Mouse (Mus musculus) limb, embryonic 11.5 days (tissue): ENCODE measurements around the gene Kras. TPM values are rescaled to one million over a fixed set of nuclear protein-coding genes. Genes with fewer than 3 reads are reported as not detected.
A peak's percentile ranks its signal among the peaks of the same experiment; 100 is the strongest.

Experiments used
- ATAC-seq: fragments of 200-750 bp; cut with Nextera tagmentation; 2 replicates; pipeline ENCODE4 v1.8.0; 2017; ENCODE audit warnings: low read depth; ENCODE audit not compliant: insufficient number of reproducible peaks, low FRiP score, low TSS enrichment
- DNase-seq: peaks from one replicate; pipeline ENCODE4 v3.0.0-alpha.2; 2015; ENCODE audit warnings: low spot score
- H3K27ac ChIP-seq: fragments of 300-500 bp; sonication (generic); replicated peaks from 2 replicates; pipeline ENCODE4 v1.5.1; 2014; ENCODE audit warnings: low read depth, mild to moderate bottlenecking, low read length
- H3K27me3 ChIP-seq: fragments of 300-500 bp; sonication (generic); 2 replicates; pipeline ENCODE4 v1.6.1; 2014; ENCODE audit warnings: mild to moderate bottlenecking, low read length, mixed read lengths; ENCODE audit not compliant: control insufficient read depth, insufficient read depth
- H3K36me3 ChIP-seq: fragments of 300-500 bp; sonication (generic); 2 replicates; pipeline ENCODE4 v1.6.1; 2014; ENCODE audit warnings: mild to moderate bottlenecking, low read length, moderate library complexity, mixed read lengths; ENCODE audit not compliant: control insufficient read depth, insufficient read depth
- H3K4me1 ChIP-seq: fragments of 300-500 bp; sonication (generic); 2 replicates; pipeline ENCODE4 v1.6.1; 2014; ENCODE audit warnings: low read length, mixed read lengths; ENCODE audit not compliant: control insufficient read depth, insufficient read depth
- H3K4me2 ChIP-seq: fragments of 300-500 bp; sonication (generic); 2 replicates; pipeline ENCODE4 v1.6.1; 2014; ENCODE audit warnings: low read depth, mild to moderate bottlenecking, moderate library complexity; ENCODE audit not compliant: severe bottlenecking
- H3K4me3 ChIP-seq: fragments of 300-500 bp; sonication (generic); 2 replicates; pipeline ENCODE4 v1.5.1; 2014; ENCODE audit warnings: low read depth, low read length
- H3K9ac ChIP-seq: fragments of 300-500 bp; sonication (generic); 2 replicates; pipeline ENCODE4 v1.6.1; 2014; ENCODE audit warnings: mild to moderate bottlenecking, low read length
- H3K9me3 ChIP-seq: fragments of 300-500 bp; sonication (generic); 2 replicates; pipeline ENCODE4 v1.6.1; 2016; ENCODE audit warnings: low read length; ENCODE audit not compliant: control insufficient read depth
- WGBS: fragments of 180-500 bp; shearing (Covaris S2); extraction: QIAGEN DNeasy Blood & Tissue Kit; methylation state at CpG from one replicate; pipeline ENCODE4 v1.1.7; 2014; 5-methylcytosine and 5-hydroxymethylcytosine counted together
- polyA plus RNA-seq: library from polyadenylated mRNA; unstranded; fragments of >200 nt; fragmentation: Nextera tagmentation; extraction: Ambion mirVana; gene quantifications from 2 replicates; pipeline ENCODE4 v1.2.1, GENCODE M21; 2014

Kras gene
- polyA plus RNA-seq, 1 experiment from 2014 or later, result 94.8 TPM

DNA sequence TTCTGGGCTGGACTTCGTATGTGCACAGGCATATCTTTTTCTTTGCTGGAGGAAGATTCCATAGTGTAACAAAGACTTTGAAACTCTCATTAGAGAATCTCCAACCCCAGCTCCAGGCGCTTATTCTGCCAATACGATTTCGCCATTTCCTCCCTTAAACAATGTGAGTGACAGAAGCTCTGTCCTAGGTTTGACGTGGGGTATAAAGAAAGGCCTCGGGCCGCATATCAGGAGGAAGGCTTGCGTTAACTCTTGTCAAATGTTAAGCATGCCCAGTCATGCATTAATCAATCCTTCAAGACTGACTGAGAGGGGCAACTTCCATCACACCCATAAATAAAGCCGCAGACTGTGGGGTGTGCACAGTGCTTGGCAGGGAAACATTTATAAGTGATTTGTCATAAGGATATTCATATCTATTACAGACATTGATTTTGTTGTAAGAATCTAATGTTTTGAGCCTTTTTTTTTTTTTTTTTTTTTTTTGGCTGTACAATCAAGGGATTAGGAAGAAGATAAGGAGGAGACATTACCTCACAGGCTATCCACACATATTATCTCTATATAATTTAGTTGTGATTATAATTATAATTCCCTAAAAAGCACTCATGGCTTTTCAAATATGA lies 27.2 kb upstream of the Kras start:
- Histone ChIP-seq H3K27me3 (no peaks in the 10 kb centered on the region), H3K9ac (no peak overlapping the region), H3K9me3 (no peaks in the 10 kb centered on the region), H3K4me3 (no peak overlapping the region), H3K27ac (no peak overlapping the region), H3K4me2 (no peak overlapping the region), H3K4me1 (peaks cover 6% of the 10 kb centered on the region; the same call in 1 of the 2 replicates), H3K36me3 (no peaks in the 10 kb centered on the region)
- DNase-seq (no peak), ATAC-seq (no peak)
- WGBS, result 75% methylated on average over 9 of the region's 9 CpGs

DNA sequence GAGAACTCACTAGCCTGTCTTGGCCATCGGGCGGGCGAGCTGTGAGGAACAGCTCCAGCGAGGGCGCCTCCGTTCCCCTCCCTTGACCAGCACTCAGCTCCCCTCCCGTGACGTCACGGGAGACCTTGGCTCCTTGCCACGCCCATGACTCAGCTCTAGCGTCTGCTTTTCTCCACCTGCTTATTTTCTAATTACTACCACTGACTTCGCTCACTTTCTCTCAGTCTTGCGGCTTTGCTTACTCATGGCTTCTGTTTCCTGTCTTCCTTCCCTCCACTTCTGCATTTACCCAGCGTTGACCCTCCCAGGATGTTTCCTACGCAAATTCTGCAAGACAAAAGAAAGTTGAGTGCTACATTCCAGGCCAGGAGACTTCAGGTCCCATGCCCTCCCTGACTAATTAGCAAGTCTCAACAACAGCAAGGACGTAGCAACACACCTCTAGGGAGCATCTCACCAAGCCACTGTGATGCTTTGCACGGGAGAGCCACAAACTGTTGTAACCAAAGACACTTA lies 26.3 kb upstream of the Kras start:
- DNase-seq (peak; percentile 77), ATAC-seq (no peak)
- no peak overlapping the region for H3K9ac ChIP-seq
- no peaks in the 10 kb centered on the region for H3K36me3 ChIP-seq
- H3K27me3 ChIP-seq, result no peaks in the 10 kb centered on the region
- H3K4me2 ChIP-seq, result peak overlapping the region; percentile 40
- no peaks in the 10 kb centered on the region for H3K9me3 ChIP-seq
- peaks cover 6% of the 10 kb centered on the region; the same call in 1 of the 2 replicates for H3K4me1 ChIP-seq
- WGBS, result 5% methylated on average over 17 of the region's 17 CpGs
- no peak overlapping the region for H3K27ac ChIP-seq
- H3K4me3 ChIP-seq, result no peak overlapping the region; the same call in 1 of the 2 replicates

DNA sequence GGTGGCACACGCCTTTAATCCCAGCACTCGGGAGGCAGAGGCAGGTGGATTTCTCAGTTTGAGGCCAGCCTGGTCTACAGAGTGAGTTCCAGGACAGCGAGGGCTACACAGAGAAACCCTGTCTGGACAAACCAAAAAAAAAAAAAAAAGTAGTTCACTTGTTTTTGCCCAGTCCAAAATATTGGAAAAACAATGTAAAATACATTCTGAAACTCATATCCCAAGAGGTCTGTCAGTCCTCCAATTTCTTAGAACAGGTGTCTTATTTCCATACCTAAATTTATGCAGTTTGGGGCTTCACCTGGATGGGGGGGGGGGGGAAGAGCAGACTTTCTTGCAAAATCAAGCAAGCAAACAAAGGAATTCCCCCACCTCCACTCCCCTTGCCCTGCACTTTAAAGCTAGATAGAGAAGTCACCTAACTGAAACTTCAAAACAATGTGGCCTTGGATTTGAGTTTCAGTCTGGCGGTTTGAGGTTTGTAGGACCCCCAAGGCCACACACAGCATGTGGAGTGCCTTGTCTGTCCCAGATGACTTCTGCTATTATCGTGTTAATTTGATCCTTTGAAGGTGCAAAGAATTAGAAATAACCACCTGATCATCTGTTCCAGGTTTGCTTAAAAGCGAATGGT lies 25.7 kb upstream of the Kras start:
- no peaks in the 10 kb centered on the region for H3K27me3 ChIP-seq
- 50% methylated on average over 6 of the region's 6 CpGs for WGBS
- H3K9ac ChIP-seq, result no peak overlapping the region
- no peak overlapping the region for H3K4me3 ChIP-seq
- no peaks in the 10 kb centered on the region for H3K9me3 ChIP-seq
- peak overlapping the region; percentile 40 for H3K4me2 ChIP-seq
- peaks cover 6% of the 10 kb centered on the region; the same call in 1 of the 2 replicates for H3K4me1 ChIP-seq
- DNase-seq (no peak), ATAC-seq (no peak)
- no peaks in the 10 kb centered on the region for H3K36me3 ChIP-seq
- H3K27ac ChIP-seq, result no peak overlapping the region

DNA sequence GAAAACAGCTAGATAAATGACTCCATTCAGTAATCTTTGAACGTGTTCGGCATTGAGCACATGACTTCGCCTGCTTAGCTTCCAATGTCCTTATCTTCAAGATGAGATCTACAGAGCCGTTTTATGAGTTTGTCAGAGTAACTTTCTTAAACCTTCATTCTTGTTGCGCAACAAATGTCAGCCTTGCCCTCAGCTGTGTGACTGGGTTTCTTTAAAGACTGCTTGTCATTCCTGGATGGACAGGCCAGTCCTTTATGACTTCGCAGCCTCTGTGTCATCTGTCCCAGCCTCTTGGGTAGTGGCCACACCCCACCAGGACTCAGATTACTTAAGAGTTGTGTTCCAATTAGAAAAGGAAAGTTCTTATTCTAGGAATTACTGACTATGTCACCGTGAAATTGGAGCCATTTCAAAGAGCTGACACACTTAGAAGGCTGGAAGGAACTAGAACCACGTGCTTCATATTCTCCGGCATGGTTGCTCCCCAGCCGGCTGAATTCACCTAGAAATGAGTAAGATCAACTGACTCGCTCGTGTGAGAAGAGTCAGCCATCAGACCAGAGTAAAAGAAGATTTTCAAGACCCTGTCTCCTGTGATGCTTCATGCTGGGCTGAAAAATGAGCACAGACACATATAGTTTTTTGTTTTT lies 24.1 kb upstream of the Kras start:
- DNase-seq, result no peak
- no peaks in the 10 kb centered on the region for H3K27me3 ChIP-seq
- WGBS, result 79% methylated on average over 12 of the region's 12 CpGs
- no peak overlapping the region for H3K4me3 ChIP-seq
- H3K4me1 ChIP-seq, result peaks cover 6% of the 10 kb centered on the region; the same call in 1 of the 2 replicates
- no peak overlapping the region for H3K9ac ChIP-seq
- H3K4me2 ChIP-seq, result no peak overlapping the region
- no peak for ATAC-seq
- H3K9me3 ChIP-seq, result no peaks in the 10 kb centered on the region
- H3K36me3 ChIP-seq, result no peaks in the 10 kb centered on the region
- H3K27ac ChIP-seq, result no peak overlapping the region

DNA sequence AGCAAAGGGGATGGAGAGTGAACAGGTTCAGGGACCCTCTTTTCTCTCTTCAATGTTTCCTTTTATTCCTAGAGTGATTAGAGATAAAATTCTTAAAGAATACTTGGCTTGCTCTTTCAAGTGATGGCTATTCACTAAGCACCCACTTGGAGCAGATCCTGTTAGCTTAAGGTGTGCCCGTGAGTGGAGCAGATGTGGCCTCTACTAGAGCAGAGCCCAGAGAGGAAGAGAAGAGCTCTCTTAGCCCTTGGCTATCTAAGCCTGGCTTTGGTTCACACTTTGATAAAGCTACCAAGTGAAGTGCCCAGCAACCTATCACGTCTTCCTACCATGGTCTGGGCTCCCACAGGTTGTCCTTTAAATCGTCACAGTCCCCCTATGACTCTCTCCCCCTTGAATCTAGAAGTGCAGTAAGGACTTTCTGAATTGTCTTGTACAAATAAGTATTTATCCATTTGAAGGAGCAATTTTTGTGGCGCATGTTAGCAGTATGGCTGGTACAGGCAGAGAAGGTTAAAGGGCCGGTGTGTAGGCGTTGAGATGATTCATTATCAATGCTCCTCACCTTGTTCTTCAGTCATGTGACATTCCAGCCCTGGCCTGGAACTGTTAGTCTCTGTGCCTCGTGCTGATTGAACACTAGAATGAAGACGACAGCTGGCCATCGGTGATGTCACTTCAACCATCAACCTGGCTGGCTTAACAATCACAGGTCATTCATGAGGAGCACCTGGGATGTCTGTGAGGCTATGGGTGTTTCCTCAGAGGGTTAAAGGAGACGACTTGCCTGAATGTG lies 22.3 kb upstream of the Kras start:
- H3K27ac ChIP-seq, result no peak overlapping the region
- H3K27me3 ChIP-seq, result no peaks in the 10 kb centered on the region
- H3K36me3 ChIP-seq, result no peaks in the 10 kb centered on the region
- H3K4me2 ChIP-seq, result no peak overlapping the region
- no peak overlapping the region for H3K4me3 ChIP-seq
- whole genome bisulfite sequencing, result 84% methylated on average over 10 of the region's 10 CpGs
- ATAC-seq, result no peak
- no peaks in the 10 kb centered on the region for H3K9me3 ChIP-seq
- H3K9ac ChIP-seq, result no peak overlapping the region
- peaks cover 6% of the 10 kb centered on the region; the same call in 1 of the 2 replicates for H3K4me1 ChIP-seq
- no peak for DNase-seq

DNA sequence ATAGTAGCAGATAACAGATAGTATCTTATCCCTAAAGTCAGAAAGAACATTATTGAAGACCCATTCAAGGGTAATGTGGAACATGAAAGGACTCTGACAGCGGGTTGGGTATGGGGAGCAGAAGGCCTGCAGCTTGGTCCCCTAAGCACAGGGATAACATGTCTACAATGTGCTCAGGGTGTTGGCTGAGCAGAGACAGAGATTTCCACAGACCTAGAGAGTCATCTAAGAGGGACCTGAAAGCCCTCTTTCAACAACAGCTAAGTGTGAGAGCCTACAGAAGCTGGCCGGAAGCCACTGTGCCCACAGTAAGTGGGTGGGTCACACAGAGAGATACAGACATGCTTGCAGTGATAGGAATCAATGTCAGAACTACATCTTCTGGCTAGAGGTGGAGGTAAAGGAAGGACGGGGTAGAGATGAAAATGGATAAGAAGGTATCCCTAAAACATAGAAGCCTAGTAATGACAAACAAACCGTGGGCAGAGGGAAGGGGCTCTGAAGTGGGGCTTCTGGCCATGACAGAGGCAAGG lies 19.3 kb upstream of the Kras start:
- Histone ChIP-seq H3K4me2 (no peak overlapping the region), H3K9ac (no peak overlapping the region), H3K9me3 (no peaks in the 10 kb centered on the region), H3K36me3 (no peaks in the 10 kb centered on the region), H3K27ac (no peak overlapping the region), H3K4me3 (no peak overlapping the region), H3K4me1 (no peaks in the 10 kb centered on the region), H3K27me3 (no peaks in the 10 kb centered on the region)
- ATAC-seq (no peak), DNase-seq (no peak)
- WGBS, result 89% methylated on average over 4 of the region's 4 CpGs

DNA sequence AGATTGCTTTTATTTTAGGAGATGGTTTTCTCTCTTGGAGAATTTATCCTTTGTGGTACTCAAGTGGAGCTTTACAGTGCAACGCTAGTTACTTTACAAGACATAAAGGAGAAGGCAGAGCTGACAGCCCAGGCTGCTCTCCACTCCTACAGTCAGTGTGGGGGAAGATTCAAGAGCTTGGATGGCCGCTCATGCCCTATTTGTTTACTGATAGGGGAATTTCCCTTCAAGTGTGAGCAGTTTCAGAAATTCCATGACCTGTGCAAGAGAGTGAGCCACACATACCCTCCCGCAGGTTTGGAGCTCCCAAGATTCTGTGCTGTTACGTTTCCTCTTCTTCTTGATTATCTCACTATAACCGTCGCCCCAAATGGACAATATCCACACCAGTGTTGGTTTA lies 17.7 kb upstream of the Kras start:
- H3K4me3 ChIP-seq, result no peak overlapping the region
- no peak overlapping the region for H3K4me2 ChIP-seq
- no peaks in the 10 kb centered on the region for H3K27me3 ChIP-seq
- H3K9ac ChIP-seq, result no peak overlapping the region
- ATAC-seq (no peak), DNase-seq (no peak)
- no peaks in the 10 kb centered on the region for H3K36me3 ChIP-seq
- H3K4me1 ChIP-seq, result no peaks in the 10 kb centered on the region
- H3K27ac ChIP-seq, result no peak overlapping the region
- WGBS, result 85% methylated on average over 6 of the region's 6 CpGs
- no peaks in the 10 kb centered on the region for H3K9me3 ChIP-seq

DNA sequence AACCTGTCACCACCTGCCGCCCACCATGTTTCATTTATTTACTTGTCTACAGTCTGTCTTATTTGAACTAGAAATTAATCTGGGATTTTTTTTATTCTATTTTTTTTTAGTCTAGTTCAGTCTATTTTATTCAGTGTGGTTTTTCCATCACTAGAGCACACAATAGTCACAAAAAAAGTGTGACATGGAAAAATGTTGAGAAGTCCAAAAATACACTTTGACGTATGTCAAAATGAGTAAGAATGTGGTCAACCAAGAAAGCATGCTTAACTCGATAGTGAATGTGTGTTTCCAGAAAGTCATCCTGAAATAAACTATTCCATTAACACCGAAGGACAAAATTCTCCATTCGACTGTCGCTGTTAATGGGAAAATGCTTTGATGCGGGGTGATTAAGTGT lies 12.3 kb upstream of the Kras start:
- ATAC-seq (no peak), DNase-seq (no peak)
- 87% methylated on average over 7 of the region's 7 CpGs for WGBS
- Histone ChIP-seq H3K9me3 (no peaks in the 10 kb centered on the region), H3K4me3 (no peak overlapping the region), H3K4me1 (no peaks in the 10 kb centered on the region), H3K36me3 (no peaks in the 10 kb centered on the region), H3K27ac (no peak overlapping the region), H3K27me3 (no peaks in the 10 kb centered on the region), H3K9ac (no peak overlapping the region), H3K4me2 (no peak overlapping the region)
